Mouse (Mus musculus): ENCODE measurements around the gene Gm9767.

The Gm9767 gene

DNA sequence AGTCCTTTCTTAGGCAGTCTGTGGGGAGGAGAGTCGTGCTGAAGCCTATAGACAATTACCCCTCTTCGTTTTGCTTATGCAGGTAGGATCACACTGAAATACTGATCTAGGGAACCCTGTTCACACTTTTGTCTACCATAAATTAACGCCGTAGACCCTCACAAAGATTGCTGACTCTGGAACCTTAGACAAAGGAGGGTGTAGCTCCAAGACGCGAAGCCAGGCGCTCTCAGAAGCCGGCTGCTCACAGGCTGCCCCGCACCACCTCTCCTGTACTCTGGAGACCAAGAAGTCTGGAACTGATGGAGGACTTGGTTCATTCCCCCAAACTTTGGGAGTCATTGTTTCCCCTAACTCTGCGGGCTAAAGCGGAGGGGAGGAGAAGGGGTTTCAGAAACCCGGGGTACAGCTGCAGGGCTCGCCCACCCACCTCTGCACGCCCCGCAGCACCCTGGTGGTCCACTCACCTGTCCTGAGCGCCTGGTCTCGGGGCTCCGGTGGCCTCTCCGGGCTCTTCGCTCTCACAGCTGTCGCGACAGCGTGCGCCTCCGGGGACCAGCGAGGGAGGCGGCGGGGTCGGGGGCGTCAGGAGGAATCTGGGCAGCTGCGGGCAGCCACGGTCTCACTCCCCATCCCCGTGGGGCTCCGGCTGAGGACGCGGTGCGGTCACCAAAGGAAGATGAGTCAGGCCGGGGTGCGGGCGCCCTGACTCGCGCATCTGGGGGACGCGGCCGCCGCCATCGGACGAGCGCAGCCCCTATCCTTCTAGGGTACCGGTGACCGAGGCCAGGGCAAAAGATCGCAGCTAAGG is at the start of gene Gm9767:
TSS of gene Gm9767 (plus strand) at position 585 of the 811 bp plus-strand sequence.
- DNase-seq (ENCODE audit: low spot score) = no peak

DNA sequence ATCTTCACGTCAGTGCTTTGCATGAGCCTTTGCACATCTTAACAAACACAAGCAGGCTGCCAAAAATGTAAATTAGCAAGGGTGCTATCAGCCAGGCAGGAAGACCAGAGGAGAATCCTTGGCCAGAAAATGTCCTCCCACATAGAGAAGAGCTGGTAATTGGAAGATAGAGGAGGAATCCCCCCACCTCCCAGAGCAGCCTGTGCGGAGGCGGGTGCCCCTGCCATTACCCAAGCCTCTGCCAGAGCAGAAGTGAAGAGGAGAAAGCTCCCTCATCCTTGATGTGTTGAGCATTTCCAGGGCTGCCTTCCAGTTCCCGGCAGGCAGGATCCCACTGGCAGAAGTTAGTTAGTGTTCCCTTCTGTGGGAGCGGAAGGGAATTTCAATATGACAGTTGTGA is 43.1 kb upstream of the Gm9767 start:
- DNase-seq (ENCODE audit: low spot score) = no peak

DNA sequence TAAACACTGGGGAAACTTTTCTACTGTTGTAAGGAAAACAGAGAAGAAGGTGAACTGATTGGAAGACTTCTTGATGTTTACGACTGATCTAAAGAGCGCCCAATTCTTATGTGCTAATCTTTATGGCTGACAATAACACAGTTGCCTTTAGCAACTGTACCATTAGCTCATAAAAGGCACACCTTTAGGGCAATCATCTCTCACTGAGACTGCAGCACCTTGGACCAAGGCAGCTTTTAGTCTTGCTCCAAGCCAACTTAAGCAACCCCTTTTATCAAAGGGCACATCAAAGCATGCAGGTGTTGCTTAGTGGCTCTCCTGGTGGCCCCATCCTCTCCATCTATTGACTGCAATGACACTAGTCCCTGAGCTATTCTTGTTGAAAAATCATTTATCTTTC is 26.9 kb upstream of the Gm9767 start:
- DNase-seq (ENCODE audit: low spot score) = no peak

DNA sequence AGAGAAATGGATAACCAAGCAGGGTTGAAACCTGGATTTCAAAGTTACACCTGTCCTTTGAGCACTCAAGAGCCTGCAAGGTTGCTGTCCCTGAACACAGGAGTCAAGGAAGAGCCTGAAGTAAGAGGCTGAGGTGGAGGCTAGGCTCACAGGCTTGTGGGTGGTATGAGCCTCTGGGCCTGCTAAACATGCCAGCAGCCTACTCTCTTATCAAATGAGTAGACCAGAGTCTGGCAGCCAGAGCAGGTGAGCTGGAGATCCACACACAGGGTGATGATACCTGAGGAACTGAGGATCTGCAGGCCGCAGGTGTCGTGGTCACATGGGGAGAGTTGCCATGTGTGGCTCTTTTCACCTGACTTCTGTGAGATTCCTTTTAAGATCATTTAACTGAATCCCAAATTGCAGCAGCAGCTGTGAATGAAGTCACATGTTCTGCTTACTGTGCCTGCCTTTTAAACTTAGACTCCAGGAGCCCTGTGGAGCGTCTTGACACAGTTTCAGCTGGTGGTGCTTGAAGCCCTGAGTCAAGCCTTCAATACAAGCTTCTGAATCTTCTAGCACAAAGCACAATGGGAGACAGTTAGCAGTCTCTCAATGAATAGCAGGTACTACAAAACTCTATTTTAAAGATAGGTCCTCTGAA is 18.3 kb upstream of the Gm9767 start:
- DNase-seq (ENCODE audit: low spot score) = no peak

DNA sequence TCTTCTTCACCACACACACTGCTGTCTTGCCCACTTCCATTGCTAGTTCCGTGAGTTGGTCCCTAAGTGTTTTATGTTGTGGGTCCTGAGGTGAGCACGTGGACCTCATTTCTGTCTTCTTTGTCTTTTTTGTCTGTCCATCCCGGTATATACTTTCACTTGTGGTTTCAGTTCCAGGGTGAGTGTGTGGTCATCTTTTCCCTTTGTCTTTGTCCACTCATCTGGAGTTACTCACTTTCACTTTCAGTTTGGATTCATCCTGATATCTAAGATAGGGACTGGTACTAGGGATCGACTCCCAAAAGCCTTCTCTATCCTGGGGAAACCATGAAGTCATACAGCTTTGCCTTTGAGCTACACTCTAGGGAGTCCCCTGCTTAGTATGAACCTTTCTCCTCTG is 15.0 kb upstream of the Gm9767 start:
- DNase-seq (ENCODE audit: low spot score) = no peak

DNA sequence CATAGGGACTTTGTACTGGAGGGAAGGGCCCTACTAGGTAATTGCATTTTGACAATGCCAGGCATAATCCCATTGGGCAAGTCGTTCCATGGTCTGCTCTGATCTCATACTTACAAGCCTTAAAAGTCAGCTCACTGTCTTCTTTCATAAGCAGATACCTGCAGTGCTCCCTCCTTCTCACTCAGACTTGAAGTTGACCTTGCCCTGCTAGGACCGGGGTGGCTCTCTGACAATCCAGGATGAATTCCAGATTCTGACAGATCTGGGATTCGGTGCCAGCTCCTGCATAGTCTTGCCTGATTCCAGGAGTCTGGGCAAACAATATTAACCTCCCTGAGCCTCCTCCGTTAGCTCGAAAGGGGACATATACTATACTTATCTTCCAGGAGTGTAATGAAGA is 6.1 kb upstream of the Gm9767 start:
- DNase-seq (ENCODE audit: low spot score) = no peak

DNA sequence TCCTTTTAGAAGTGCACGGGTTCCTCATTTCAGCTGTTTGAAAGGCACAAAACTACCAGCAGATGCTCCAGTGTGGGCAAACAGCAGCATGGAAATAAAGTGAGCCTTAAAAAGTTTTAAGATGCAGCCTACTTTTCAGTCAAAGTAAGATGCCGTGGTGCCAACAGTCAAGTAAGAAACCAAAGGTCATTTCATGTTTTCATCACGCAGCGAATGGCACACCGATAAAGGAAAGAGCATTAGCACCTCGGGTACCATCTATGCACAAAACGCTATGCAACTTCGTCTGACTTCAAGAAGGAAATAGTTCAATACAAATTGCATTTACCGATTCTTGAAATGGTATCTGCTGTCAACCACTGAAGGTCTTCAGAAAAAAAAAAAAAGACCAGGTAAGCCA is 1.1 kb upstream of the Gm9767 start:
- no peak for DNase-seq (ENCODE audit: low spot score)

DNA sequence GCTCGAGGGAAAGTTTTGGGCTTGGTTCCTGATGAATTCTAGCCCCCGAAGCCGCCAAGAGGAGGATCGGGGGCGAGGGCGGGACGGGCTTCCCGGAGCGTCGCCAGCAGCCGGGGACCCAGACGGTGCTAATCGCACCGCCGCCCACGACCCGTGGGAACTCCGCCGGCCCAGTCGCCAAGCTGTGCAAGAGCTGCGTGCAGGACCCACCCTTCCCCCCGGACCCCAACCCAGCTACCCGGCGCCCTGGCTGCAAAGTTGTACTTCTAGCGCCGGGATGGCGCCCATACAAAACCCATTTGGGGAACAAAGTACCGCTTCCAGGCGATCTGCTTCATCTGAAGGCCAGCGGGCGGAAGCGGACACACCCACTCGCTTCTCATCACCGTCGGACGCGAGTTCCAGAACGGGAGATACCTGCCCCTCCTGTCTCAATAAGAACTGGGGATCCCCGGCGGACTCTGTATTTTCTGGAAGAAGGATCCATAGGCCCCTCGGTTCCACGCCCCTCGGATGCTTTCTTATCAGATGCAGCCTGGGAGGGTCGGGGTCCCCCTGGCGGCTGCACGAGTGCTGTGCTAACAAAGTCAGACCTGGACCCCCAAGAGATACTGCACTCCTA is 577 bp downstream of the Gm9767 start, which contains the start of gene Tmem200a:
TSS of gene Tmem200a (minus strand) at position 532 of the 622 bp plus-strand sequence.
- peak; percentile 7 for DNase-seq (ENCODE audit: low spot score)

DNA sequence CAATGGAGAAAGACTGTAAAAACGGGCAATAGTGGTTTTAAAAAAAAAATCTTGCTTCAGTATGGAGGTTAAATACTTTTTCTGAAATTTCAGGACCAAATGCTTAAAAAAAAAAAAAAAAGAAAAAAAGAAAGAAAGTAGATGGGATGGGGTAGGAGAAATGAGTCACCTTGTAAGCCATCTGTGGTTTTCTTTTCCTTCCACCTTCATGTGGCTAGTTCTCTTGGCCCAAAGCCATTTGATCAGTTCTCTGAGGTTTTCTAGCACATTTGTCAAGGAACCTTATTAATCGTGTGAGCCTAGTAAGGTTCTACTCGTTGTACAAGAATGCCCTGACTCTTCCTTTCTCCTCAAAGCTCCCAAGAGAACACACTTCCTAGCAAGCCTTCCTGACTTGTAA is 1.6 kb downstream of the Gm9767 start:
- DNase-seq (ENCODE audit: low spot score) = no peak

DNA sequence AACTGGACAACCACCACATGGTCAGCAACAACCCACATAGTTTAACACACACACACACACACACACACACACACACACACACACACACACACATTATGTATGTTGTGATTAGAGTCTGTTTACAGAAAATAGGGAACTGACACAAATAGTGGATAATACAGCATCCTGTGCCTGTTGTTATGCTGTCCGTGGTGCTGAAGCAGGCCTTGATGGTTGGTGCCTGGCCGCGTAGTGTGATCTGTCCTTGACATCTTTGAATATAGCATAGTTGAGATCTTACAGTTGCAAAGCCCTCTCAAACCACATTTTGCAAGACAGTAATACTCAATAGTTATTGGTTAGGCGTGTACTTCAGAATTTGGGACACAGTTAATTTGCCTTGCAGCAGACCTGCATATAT is 4.0 kb downstream of the Gm9767 start:
- DNase-seq (ENCODE audit: low spot score) = no peak

DNA sequence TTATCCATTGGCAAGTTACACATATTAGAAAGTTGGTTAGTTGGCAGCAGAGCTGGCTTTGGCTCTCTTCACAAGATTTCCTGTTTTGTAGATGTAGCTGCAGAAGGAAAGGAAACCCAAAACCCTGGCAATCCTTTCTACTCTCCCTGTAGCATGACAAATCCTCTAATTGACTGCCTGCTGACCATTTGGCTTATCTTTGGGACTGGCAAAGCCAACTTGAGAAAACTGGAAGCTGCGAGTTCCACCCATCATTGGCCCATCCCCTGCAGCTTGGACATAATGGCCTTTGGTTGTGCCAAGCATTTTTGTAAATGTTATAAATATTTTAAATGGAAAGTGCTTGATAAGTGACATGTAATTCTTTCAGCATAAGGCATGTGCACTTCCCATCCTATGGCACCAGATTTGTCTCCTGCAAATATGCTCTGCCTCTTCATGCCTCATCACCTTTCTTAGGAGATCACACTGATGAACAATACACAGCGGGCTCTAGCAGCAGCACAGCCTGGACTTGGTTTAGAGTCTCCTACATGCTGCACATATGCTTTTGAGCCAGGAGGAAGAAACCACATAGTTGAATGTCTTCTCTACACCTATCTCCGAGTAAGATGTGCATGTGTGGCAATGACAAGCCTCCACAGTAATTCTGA is 25.4 kb downstream of the Gm9767 start:
- no peak for DNase-seq (ENCODE audit: low spot score)

DNA sequence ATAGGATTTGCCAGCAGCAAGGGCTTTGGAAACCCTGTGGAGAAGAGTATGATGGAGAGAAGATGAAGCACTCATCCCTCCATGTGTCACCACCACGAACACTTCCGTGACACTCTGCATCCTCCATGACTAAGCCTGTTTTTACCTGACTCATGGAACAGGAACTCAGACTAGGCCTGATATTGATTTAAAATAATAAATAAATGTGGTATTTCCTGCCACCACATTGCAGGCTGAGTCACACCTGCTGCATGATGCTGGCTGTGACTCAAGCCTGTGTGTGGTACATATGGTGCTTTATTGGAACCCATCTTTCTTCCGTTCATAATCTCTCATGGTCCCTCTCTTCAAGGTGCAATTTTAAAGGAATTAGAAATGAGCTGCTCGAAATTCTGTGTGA is 36.4 kb downstream of the Gm9767 start:
- DNase-seq (ENCODE audit: low spot score) = no peak

DNA sequence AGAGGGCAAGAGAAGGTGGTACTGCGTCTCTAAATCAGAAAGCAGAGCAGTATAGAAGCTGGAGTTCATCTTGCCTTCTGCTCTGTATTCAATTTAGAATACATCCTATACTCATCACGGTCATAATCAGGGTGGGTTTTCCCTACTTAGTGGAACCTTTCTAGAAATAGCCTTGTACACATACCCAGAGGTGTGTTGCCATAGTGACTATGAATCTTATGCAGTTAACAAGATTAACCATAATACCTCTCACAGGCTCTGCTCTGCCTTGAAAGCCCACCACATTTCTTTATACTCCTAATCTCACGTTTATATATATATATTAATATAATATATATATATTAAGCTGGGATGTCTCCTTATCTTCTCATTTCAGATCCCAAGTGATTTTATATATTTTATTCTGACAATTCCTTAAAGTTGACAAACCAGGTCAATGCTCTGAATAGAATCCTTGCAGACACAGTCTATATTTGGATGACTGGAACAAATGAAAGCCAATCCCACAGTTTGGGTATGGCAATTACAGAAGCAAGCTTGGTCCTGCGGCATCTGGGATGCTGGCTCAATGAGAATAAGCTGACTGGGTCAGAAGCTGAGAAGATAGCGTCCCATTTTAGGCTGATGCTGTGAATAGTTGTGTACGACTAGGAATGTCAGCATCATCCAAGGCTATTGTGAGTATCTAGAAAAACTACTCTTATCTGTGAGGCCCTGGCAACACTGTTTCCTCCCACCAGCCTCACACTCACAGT is 41.2 kb downstream of the Gm9767 start:
- DNase-seq (ENCODE audit: low spot score) = no peak

DNA sequence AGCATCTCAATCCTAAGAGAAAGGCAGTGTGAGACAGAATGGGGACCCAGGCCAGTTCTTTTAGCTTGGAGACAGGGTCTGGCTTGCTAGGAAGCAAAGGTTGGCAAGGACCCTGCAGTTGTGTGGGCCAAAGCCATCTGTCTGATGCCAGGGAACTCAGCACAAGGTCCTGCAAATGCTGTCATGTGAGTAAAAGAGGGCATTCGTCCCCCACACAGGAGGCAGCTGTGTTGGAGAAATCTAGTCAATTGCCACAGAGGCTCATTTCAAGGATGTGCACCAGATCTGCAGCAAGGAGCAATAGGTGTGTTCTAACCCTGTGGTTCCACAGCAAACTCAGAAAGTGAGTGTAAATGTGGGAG is 41.7 kb downstream of the Gm9767 start:
- DNase-seq (ENCODE audit: low spot score) = no peak
